Mouse (Mus musculus) kidney, embryonic 15.5 days (tissue): ENCODE measurements around the gene Ehd3. TPM values are rescaled to one million over a fixed set of nuclear protein-coding genes. Genes with fewer than 3 reads are reported as not detected.

Source experiments
- ATAC-seq: fragments of 200-750 bp; cut with Nextera tagmentation; replicated peaks from 2 replicates; pipeline ENCODE4 v1.8.0; 2017; ENCODE audit warnings: moderate TSS enrichment; ENCODE audit not compliant: low FRiP score
- H3K27ac ChIP-seq: fragments of 300-500 bp; sonication (generic); 2 replicates; pipeline ENCODE4 v1.5.1; 2015; ENCODE audit warnings: mild to moderate bottlenecking, inconsistent platforms
- H3K27me3 ChIP-seq: fragments of 300-500 bp; sonication (generic); 2 replicates; pipeline ENCODE4 v1.6.1; 2015; ENCODE audit warnings: inconsistent platforms
- H3K36me3 ChIP-seq: fragments of 300-500 bp; sonication (generic); 2 replicates; pipeline ENCODE4 v1.6.1; 2015; ENCODE audit warnings: inconsistent platforms
- H3K4me1 ChIP-seq: fragments of 300-500 bp; sonication (generic); 2 replicates; pipeline ENCODE4 v1.6.1; 2015; ENCODE audit warnings: inconsistent platforms
- H3K4me2 ChIP-seq: fragments of 300-500 bp; sonication (generic); 2 replicates; pipeline ENCODE4 v1.6.1; 2015; ENCODE audit warnings: moderate library complexity, mild to moderate bottlenecking, inconsistent platforms
- H3K4me3 ChIP-seq: fragments of 300-500 bp; sonication (generic); replicated peaks from 2 replicates; pipeline ENCODE4 v1.5.1; 2015; ENCODE audit warnings: mild to moderate bottlenecking, inconsistent platforms
- H3K9ac ChIP-seq: fragments of 300-500 bp; sonication (generic); 2 replicates; pipeline ENCODE4 v1.6.1; 2015; ENCODE audit warnings: mild to moderate bottlenecking, inconsistent platforms
- H3K9me3 ChIP-seq: fragments of 300-500 bp; sonication (generic); replicated peaks from 2 replicates; pipeline ENCODE4 v1.6.1; 2016; ENCODE audit warnings: inconsistent platforms
- WGBS: fragments of 180-500 bp; shearing (Covaris S2); methylation state at CpG from one replicate; pipeline ENCODE4 v1.1.7; 2015; ENCODE audit warnings: mixed read lengths; 5-methylcytosine and 5-hydroxymethylcytosine counted together
- polyA plus RNA-seq: library from polyadenylated mRNA; unstranded; fragments of >200 nt; fragmentation: Nextera tagmentation; extraction: Ambion mirVana; gene quantifications from 2 replicates; pipeline ENCODE4 v1.2.1, GENCODE M21; 2015

Ehd3 gene
- 18.2 and 21.3 TPM in 2 replicates for polyA plus RNA-seq

DNA sequence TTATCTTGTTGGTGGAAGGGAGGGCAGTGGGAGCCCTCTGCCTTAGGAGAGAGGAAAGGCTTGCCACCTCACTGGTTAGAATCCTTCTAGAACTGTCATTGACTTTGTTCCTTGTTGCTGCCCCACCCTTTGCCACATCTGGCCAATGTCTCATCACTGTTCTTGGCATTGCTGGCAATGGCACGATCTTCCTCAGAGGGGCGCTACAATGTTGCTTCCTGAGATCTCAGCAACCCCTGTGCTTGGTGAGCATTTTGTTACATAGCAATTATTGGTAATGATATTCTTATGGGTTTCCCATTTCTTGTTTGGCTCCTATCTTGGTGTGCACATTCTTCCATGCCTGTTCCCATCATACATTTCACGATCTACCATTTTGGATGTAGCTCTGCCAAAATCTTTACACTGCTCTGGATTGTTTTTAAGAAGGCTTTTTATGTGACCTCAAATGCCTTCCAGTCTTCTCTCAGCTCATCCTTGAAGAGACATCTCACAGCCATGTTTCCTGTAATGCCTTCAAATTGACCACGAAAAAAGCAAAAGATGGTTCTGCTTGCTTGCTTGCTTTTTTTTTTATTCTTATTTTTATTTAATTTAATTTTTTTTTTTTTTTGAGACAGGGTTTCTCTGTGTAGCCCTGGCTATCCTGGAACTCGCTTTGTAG is at the start of gene Ehd3:
Gene Ehd3, plus strand, starts transcription at position 614 of the 664 bp plus-strand sequence.
- H3K4me2 ChIP-seq: peak within 1 kb of the TSS; percentile 87
- peak within 1 kb of the TSS; percentile 64 for H3K4me3 ChIP-seq
- ATAC-seq: no peak
- peaks cover 17% of the 10 kb centered on the region for H3K4me1 ChIP-seq
- H3K27ac ChIP-seq: no peak within 1 kb of the TSS
- no peaks in the 10 kb centered on the region for H3K9me3 ChIP-seq
- no peaks in the 10 kb centered on the region for H3K36me3 ChIP-seq
- peaks cover 3% of the 10 kb centered on the region; the same call in 1 of the 2 replicates for H3K27me3 ChIP-seq
- peak within 1 kb of the TSS; percentile 51 for H3K9ac ChIP-seq
- 87% methylated on average over 5 of the region's 5 CpGs for WGBS

DNA sequence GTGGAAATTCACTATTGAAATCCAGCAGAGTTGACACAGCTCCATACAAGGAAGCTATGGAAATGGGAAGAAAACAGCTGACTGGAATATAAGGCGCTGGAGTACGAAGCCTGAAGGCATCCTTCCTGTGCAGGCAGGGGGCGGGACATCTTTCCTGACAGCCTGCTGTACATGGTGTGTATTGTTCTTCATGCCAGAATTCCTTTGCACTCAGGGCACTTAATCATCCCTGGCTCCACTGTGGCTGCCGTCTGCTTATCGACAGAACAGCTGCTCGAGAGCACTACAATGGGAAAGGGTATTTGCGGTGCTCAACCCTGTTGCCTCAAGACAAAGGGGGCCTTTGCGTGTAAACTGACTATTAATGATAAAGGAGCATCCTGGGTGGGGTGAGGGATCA is 33.0 kb upstream of the Ehd3 start:
- Histone ChIP-seq H3K9ac (no peak overlapping the region), H3K36me3 (no peaks in the 10 kb centered on the region), H3K9me3 (no peaks in the 10 kb centered on the region), H3K4me3 (no peak overlapping the region), H3K4me2 (no peak overlapping the region), H3K27me3 (no peaks in the 10 kb centered on the region), H3K4me1 (peaks cover 4% of the 10 kb centered on the region; the same call in 1 of the 2 replicates), H3K27ac (no peak overlapping the region)
- 41% methylated on average over 8 of the region's 8 CpGs for WGBS
- peak; percentile 33; the same call in 1 of the 2 replicates for ATAC-seq

DNA sequence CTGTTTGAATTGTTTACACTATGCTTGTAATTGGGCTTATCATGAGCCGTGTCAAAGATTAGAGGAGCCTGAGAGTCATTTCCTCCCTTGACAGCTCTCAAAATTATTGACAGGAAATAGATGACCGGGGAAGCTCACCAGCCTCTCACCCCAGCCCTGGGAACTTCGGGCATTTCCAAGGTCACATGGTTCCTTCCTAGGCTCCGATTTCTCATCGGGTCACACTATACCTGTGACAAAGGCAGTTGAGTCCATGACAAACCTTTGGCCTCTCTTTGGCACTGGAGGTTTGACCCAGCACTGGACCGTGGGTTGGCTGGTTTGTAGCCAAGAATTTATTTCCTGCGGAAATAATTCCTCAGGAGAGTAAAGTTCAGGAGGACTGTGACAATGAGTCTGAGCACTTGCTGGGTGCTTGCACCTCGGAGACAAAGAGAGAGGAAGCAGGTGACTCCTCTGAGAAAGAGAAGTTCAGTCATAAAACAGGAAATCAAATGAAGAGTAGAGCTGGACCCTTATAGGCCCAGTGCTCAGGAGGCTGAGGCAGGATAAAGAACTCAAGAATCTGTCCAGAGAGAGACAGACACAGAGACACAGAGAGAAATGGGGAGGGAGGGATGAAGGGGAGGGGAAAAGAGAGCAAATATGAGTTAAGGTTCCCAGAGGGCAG is 17.2 kb upstream of the Ehd3 start:
- Histone ChIP-seq H3K9ac (no peak overlapping the region), H3K9me3 (no peaks in the 10 kb centered on the region), H3K4me3 (no peak overlapping the region), H3K27me3 (no peaks in the 10 kb centered on the region), H3K36me3 (no peaks in the 10 kb centered on the region), H3K4me1 (no peaks in the 10 kb centered on the region), H3K27ac (no peak overlapping the region), H3K4me2 (no peak overlapping the region)
- 49% methylated on average over 8 of the region's 8 CpGs for WGBS
- ATAC-seq: 0 out of 2 replicates have a peak, but pooled peaks have one; percentile 29

DNA sequence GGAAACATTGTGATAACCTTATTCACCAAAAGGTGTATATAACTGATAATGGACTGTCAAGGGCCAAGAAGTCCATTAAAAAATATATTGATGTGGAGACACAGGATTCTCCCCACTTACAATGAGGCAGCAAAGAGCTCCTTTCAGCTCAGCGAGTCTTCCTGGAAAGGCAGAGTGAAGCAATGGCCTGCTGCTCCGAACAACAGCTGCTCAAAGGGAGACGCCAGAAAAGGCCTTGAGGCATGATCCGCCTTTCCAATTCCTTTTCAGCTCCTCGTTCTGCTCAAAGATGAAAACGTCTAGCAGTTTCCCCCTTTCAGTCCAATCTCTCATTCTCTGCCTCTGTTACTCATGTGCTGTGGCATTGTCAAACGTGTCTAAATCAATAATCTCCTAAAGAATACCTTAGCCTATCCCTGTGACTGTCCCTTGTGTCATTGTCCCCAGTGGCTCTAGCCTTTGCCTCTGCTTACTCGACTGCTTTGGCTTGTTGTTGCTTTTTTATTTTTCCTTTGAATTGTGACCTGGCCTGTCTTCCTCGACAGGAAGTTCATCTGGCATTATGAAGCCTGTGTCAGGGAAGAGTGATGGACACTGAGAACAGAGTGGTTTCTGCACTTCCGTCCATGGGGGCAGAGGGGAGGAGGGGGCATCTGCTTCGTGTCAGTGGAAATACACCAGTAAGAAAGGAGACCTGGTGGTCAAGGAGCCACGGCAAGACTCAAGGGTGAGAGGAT is 13.5 kb upstream of the Ehd3 start:
- Histone ChIP-seq H3K36me3 (no peaks in the 10 kb centered on the region), H3K27me3 (no peaks in the 10 kb centered on the region), H3K9ac (no peak overlapping the region), H3K4me3 (no peak overlapping the region), H3K9me3 (no peaks in the 10 kb centered on the region), H3K4me1 (no peaks in the 10 kb centered on the region), H3K4me2 (no peak overlapping the region), H3K27ac (no peak overlapping the region)
- ATAC-seq: no peak
- 51% methylated on average over 12 of the region's 12 CpGs for WGBS

DNA sequence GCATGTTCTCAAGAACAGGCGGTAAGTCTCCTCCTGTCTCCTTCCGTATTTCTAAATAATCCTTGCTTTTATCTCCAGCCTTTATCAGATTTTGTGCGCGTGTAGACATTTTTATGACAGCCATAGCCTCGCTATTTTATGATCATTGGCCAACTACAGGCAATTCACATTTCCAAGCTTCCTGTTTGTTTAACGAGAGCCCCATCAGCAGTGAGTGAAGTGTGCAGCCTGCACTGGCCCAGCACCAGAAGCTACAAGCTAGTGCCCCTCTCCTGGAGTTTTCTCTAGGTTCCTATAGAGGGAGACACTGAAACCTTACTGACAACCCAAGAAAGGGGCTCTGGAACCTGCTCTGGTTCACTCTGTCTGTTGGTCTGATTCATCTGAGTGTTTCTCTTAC is 7.1 kb upstream of the Ehd3 start:
- Histone ChIP-seq H3K9me3 (no peaks in the 10 kb centered on the region), H3K9ac (no peak overlapping the region), H3K4me3 (no peak overlapping the region), H3K4me1 (no peaks in the 10 kb centered on the region), H3K27me3 (no peaks in the 10 kb centered on the region), H3K36me3 (no peaks in the 10 kb centered on the region), H3K4me2 (no peak overlapping the region), H3K27ac (no peak overlapping the region)
- 28% methylated on average over 6 of the region's 6 CpGs for WGBS
- no peak for ATAC-seq

DNA sequence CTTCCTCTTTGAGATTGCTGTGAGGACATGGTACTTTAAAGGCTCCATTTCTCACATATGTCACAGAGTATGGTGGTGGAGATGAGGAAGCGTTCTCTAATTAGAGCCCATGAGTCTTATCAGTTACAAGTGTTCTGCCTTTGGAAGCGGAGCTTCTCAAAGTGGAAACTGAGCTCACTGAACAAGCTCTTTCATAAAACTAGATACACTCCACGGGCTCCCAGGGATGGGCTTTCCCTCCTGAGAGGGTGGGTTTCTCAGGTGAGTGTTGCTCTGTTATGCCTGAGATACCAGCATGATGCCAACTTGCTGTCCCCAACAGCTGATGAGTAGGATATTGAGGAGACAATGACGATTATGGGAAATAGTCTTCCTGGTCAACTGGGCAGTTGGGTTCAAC is 6.2 kb upstream of the Ehd3 start:
- Histone ChIP-seq H3K4me2 (no peak overlapping the region), H3K27me3 (no peaks in the 10 kb centered on the region), H3K4me1 (no peaks in the 10 kb centered on the region), H3K9me3 (no peaks in the 10 kb centered on the region), H3K4me3 (no peak overlapping the region), H3K36me3 (no peaks in the 10 kb centered on the region), H3K9ac (no peak overlapping the region), H3K27ac (no peak overlapping the region)
- ATAC-seq: no peak
- 84% methylated on average over 4 of the region's 4 CpGs for WGBS

DNA sequence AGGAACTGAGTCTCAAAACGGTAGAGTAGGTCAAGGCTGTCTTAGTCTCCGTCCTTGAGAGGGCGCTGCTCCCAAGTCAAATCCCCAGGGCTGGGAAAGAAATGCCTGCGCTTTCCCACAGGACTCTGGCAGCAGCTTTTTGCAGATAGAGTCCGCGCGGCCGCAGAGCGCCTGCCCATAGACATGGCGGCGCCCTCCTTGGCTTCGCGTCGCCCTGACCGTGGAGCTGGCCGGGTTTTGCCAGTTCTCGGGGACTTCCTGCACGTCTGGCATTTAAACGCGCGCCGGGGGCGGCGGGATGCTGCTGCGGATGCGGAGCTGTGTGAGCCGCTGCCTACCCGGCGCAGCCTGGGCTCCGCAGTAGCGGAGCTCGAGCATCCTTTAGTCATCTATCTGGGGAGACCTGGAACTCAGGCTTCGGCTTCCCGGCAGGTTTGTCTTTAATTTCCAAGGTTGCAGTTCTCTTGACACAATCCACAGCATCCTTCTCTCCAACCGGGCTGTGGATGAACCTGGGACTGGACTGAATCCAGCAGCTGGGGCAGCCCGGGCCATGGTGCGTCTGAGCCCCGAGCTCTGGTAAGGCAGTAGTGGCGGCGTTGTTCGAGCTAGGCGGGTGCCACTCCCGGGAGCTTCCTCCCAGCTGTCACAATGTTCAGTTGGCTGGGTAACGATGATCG is 798 bp downstream of the Ehd3 start:
- Histone ChIP-seq H3K4me3 (peak overlapping the region; percentile 64), H3K4me1 (peaks cover 21% of the 10 kb centered on the region), H3K9ac (peak overlapping the region; percentile 51), H3K9me3 (no peaks in the 10 kb centered on the region), H3K27me3 (peaks cover 3% of the 10 kb centered on the region; the same call in 1 of the 2 replicates), H3K4me2 (peak overlapping the region; percentile 87), H3K36me3 (no peaks in the 10 kb centered on the region), H3K27ac (no peak overlapping the region)
- WGBS: under 1% methylated on average over 45 of the region's 45 CpGs
- ATAC-seq: peak; percentile 96

DNA sequence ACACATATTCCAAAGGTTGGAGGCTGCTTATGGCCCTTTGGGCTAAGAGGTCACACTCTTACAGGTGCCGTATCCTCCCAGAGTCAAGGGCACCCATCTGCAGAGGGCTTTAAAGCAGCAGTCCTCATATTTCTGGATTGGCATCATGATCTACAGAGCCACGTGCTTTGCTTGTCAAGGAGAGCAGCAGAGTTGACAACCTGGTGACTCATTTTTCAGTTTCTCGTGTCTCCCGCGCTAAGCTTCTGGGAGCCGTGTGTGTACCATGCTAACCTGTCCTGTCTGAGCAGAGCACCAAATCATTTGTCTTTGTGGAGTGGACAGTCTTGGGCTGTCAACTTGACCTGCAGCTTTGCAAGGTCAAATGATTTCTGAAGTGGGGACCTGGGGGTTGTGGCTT is 2.4 kb downstream of the Ehd3 start:
- 80% methylated on average over 6 of the region's 6 CpGs for WGBS
- no peaks in the 10 kb centered on the region for H3K9me3 ChIP-seq
- no peak overlapping the region for H3K4me3 ChIP-seq
- no peak overlapping the region for H3K27ac ChIP-seq
- no peak for ATAC-seq
- H3K27me3 ChIP-seq: peaks cover 3% of the 10 kb centered on the region; the same call in 1 of the 2 replicates
- peaks cover 21% of the 10 kb centered on the region for H3K4me1 ChIP-seq
- H3K36me3 ChIP-seq: no peaks in the 10 kb centered on the region
- 0 out of 2 replicates have a peak overlapping the region, but pooled peaks have one; percentile 6 for H3K4me2 ChIP-seq
- no peak overlapping the region for H3K9ac ChIP-seq

DNA sequence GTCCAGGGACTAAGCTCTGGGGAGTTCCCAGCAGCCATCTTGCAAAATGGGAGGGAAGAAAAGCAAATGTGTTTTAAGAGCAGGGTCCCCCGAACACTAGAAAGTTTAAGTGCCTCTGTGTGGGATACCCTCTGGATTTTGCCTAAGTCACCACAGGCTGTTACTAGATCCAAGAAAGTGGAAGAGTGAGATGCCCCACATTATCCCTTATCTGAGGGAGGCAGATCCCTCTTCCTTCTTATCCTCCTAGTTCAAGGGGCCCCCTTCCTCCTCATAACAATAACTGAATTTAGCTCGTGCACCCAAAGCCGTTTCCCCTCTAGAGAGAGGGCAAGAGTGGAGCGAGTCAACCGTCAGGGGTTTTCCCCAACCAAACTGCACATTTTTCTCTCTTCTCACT is 3.3 kb downstream of the Ehd3 start:
- 82% methylated on average over 5 of the region's 5 CpGs for WGBS

DNA sequence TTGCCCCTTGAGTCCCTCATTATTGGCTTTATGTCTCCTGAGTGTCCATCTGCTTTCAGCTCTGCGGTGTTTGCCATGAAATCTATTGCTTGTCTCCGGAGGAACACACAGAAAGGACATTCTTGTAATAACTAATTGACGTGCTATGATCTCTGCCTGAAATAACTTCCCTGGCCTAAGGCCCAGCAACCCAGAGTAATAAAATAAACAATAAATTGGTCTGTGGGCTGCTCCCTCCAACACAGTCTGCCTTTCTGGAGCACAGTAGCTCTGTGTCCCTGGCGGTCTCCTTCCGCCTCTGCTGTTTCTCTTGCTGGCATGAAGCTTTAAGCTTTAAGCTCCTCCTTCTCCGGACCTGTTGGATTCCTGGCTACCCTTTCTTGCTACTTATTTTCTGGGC is 4.5 kb downstream of the Ehd3 start:
- no peak for ATAC-seq
- Histone ChIP-seq H3K27me3 (no peaks in the 10 kb centered on the region), H3K36me3 (no peaks in the 10 kb centered on the region), H3K4me2 (peak overlapping the region; percentile 9; the same call in 1 of the 2 replicates), H3K9ac (no peak overlapping the region), H3K9me3 (no peaks in the 10 kb centered on the region), H3K4me1 (peaks cover 21% of the 10 kb centered on the region), H3K4me3 (no peak overlapping the region), H3K27ac (0 out of 2 replicates have a peak overlapping the region, but pooled peaks have one; percentile 45)
- WGBS: 45% methylated on average over 6 of the region's 6 CpGs

More for the DNA sequence above, 3.3 kb downstream of the Ehd3 start:
- no peak overlapping the region for H3K4me3 ChIP-seq
- ATAC-seq: no peak
- H3K4me2 ChIP-seq: no peak overlapping the region
- no peak overlapping the region for H3K9ac ChIP-seq
- H3K36me3 ChIP-seq: no peaks in the 10 kb centered on the region
- H3K9me3 ChIP-seq: no peaks in the 10 kb centered on the region
- no peak overlapping the region for H3K27ac ChIP-seq
- peaks cover 3% of the 10 kb centered on the region; the same call in 1 of the 2 replicates for H3K27me3 ChIP-seq
- peaks cover 21% of the 10 kb centered on the region for H3K4me1 ChIP-seq

DNA sequence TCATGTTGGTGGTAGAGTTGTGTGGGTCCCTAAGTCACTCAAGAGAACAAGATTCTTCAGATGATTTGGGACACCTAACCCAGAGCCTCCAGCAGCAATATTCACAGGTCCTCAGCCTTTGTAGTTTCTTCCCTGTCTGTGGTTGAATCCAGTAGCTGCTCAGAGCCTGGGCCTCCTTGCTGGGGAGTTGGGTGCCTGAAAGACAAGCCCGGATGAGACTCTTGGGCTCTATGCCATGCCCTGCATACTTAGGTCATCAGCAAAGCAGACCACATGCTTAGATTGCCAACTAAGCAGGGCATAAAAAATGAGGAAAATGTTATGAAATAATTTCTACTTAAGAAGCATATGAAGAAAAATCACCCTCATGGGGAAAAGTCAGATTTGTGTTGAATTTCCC is 6.9 kb downstream of the Ehd3 start:
- Histone ChIP-seq H3K27ac (no peak overlapping the region), H3K4me2 (no peak overlapping the region), H3K27me3 (no peaks in the 10 kb centered on the region), H3K9ac (no peak overlapping the region), H3K4me1 (peaks cover 10% of the 10 kb centered on the region; the same call in 1 of the 2 replicates), H3K9me3 (no peaks in the 10 kb centered on the region), H3K36me3 (no peaks in the 10 kb centered on the region), H3K4me3 (no peak overlapping the region)
- ATAC-seq: no peak
- WGBS: 58% methylated on average over 1 of the region's 1 CpGs
